Mouse (Mus musculus) CH12.LX (cell line): ENCODE data around the gene Gm11627.

Source experiments
- CHD2 ChIP-seq: IDR thresholded peaks from 2 replicates; pipeline ENCODE4 v1.6.1; 2011; ENCODE audit warnings: low read length, improper control_type of control experiment
- CTCF ChIP-seq, 2 experiments: IDR thresholded peaks in 1 of 2; conservative IDR thresholded peaks in 1 of 2; 2 replicates each; pipeline ENCODE4 v1.5.1; 2011 to 2012; ENCODE audit warnings: low read depth in 2 of 2, low read length in 2 of 2, improper control_type of control experiment in 1 of 2, inconsistent platforms in 1 of 2, mild to moderate bottlenecking in 1 of 2, moderate library complexity in 1 of 2
- EP300 ChIP-seq: IDR thresholded peaks from 2 replicates; pipeline ENCODE4 v1.6.1; 2011; ENCODE audit warnings: low read length, improper control_type of control experiment
- JUND ChIP-seq: conservative IDR thresholded peaks from 2 replicates; pipeline ENCODE4 v1.6.1; 2011; ENCODE audit warnings: low read depth, low read length, improper control_type of control experiment
- MAZ ChIP-seq: IDR thresholded peaks from 2 replicates; pipeline ENCODE4 v1.6.1; 2012; ENCODE audit warnings: low read depth, mild to moderate bottlenecking, inconsistent platforms, low read length, improper control_type of control experiment, moderate library complexity
- POLR2A ChIP-seq: IDR thresholded peaks from 2 replicates; pipeline ENCODE4 v1.6.1; 2011; ENCODE audit warnings: low read depth, mild to moderate bottlenecking, improper control_type of control experiment, low read length
- UBTF ChIP-seq: IDR thresholded peaks from 2 replicates; pipeline ENCODE4 v1.6.1; 2012; ENCODE audit warnings: low read depth, mild to moderate bottlenecking, inconsistent platforms, low read length, improper control_type of control experiment, moderate library complexity
- USF1 ChIP-seq: IDR thresholded peaks from 2 replicates; pipeline ENCODE4 v1.6.1; 2014; ENCODE audit warnings: low read depth, mild to moderate bottlenecking, inconsistent platforms, low read length, improper control_type of control experiment
- ZMIZ1 ChIP-seq: IDR thresholded peaks from 2 replicates; pipeline ENCODE4 v1.6.1; 2012; ENCODE audit warnings: low read depth, mild to moderate bottlenecking, inconsistent platforms, low read length, improper control_type of control experiment

- TF ChIP-seq UBTF (no peak), CHD2 (no peak), MAZ (no peak), POLR2A (no peak), CTCF (conservative IDR thresholded peaks at IDR 0.05 in 1 of 2, IDR thresholded peaks at IDR 0.05 in 1 of 2; ENCODE audit: low read depth in 2 of 2, low read length in 2 of 2) (no peak), ZMIZ1 (no peak), JUND (no peak), EP300 (no peak), USF1 (no peak)
These were observed 39.6 kb downstream of the Gm11627 start for GRCm38 (mm10) chr11:102539690-102540089.
